Mouse (Mus musculus) heart, adult 11 months (tissue): ENCODE measurements around the gene Maml3.

ENCODE experiments used
- DNase-seq: peaks from one replicate; pipeline ENCODE4 v3.0.0; 2022

Gene Maml3

GRCm38 (mm10) chr3:51729109-51729918 lies 375.6 kb downstream of the Maml3 start:
- peak; percentile 82 for DNase-seq

GRCm38 (mm10) chr3:51728456-51728855 lies 376.4 kb downstream of the Maml3 start:
- peak; percentile 94 for DNase-seq

GRCm38 (mm10) chr3:51727968-51728367 lies 376.9 kb downstream of the Maml3 start:
- DNase-seq: peak; percentile 90

- DNase-seq: no peak
Measured at GRCm38 (mm10) chr3:51727487-51727886, 377.4 kb downstream of the Maml3 start.

- DNase-seq: peak; percentile 81
Measured at GRCm38 (mm10) chr3:51726257-51726656, 378.6 kb downstream of the Maml3 start.

- DNase-seq: no peak
Measured at GRCm38 (mm10) chr3:51719982-51720381, 384.9 kb downstream of the Maml3 start.

GRCm38 (mm10) chr3:51719373-51719772 lies 385.5 kb downstream of the Maml3 start:
- DNase-seq: no peak

- no peak for DNase-seq
Measured at GRCm38 (mm10) chr3:51717909-51718308, 387.0 kb downstream of the Maml3 start.

GRCm38 (mm10) chr3:51717455-51717854 lies 387.4 kb downstream of the Maml3 start:
- DNase-seq: no peak

GRCm38 (mm10) chr3:51714469-51714868 lies 390.4 kb downstream of the Maml3 start:
- DNase-seq: no peak

- DNase-seq: no peak
Measured at GRCm38 (mm10) chr3:51713233-51713632, 391.6 kb downstream of the Maml3 start.

GRCm38 (mm10) chr3:51712382-51712781 lies 392.5 kb downstream of the Maml3 start:
- no peak for DNase-seq

GRCm38 (mm10) chr3:51708746-51709411 lies 396.0 kb downstream of the Maml3 start:
- DNase-seq: peak; percentile 99

- DNase-seq: no peak
Measured at GRCm38 (mm10) chr3:51708375-51708745, 396.5 kb downstream of the Maml3 start.

GRCm38 (mm10) chr3:51705220-51705619 lies 399.7 kb downstream of the Maml3 start:
- DNase-seq: no peak

- DNase-seq: no peak
Measured at GRCm38 (mm10) chr3:51703478-51703877, 401.4 kb downstream of the Maml3 start.

- DNase-seq: no peak
Measured at GRCm38 (mm10) chr3:51702701-51703286, 402.1 kb downstream of the Maml3 start.

- no peak for DNase-seq
Measured at GRCm38 (mm10) chr3:51701950-51702349, 402.9 kb downstream of the Maml3 start.

- peak; percentile 97 for DNase-seq
Measured at GRCm38 (mm10) chr3:51701281-51701751, 403.6 kb downstream of the Maml3 start.

GRCm38 (mm10) chr3:51700731-51701280 lies 404.1 kb downstream of the Maml3 start:
- no peak for DNase-seq

- DNase-seq: no peak
Measured at GRCm38 (mm10) chr3:51700123-51700522, 404.8 kb downstream of the Maml3 start.

- no peak for DNase-seq
Measured at GRCm38 (mm10) chr3:51697931-51698330, 406.9 kb downstream of the Maml3 start.

- DNase-seq: no peak
Measured at GRCm38 (mm10) chr3:51695713-51696112, 409.2 kb downstream of the Maml3 start.
